11 mouse cellular contexts compared by ENCODE assay signal in the genomic region with DNA sequence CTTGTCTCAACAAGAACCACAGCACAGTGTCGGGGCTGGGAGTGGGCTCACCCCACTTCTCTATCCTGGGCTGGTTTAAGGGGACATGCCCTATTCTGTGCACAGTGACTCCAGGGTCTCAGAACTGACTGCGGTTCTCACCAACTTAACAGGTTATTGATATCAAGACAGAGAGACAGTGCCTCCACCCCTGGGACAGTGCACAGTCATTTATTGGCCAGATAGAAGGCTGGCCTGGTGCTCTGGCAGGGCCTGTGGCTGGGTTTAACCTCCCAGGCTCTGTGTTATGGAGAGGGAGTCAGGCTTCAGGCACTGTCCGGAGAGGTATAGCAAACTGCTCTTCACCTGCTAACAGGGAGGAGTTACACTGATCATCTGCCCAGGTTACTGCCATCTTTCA. TPM values are rescaled to one million over a fixed set of nuclear protein-coding genes. Genes with fewer than 3 reads are reported as not detected.
A peak's percentile ranks its signal among the peaks of the same experiment; 100 is the strongest.
DNase-seq lines count a peak whose midpoint lies in the region; ATAC-seq and TF ChIP-seq lines count a peak whose summit lies in the region.
"Had no signal": no experiment of that assay in that cellular context is flagged by ENCODE, and none has a peak within 500 bp of the region (broad histone marks: within the 10 kb centered on the region; RNA-seq: fewer than 3 reads in every experiment).

No protein-coding gene starts in this region.

- no peak for TF ChIP-seq CTCF in stomach, postnatal 0 days (IDR thresholded peaks at IDR 0.05; ENCODE audit: low read depth)

- 77% methylated on average over 3 of the region's 3 CpGs for WGBS in kidney, embryonic 14.5 days
- 80% methylated on average over 3 of the region's 3 CpGs for WGBS in limb, embryonic 10.5 days
- WGBS in stomach, postnatal 0 days, result 59% methylated on average over 3 of the region's 3 CpGs

- H3K4me2 ChIP-seq in kidney, embryonic 14.5 days (replicated peaks; ENCODE audit: low read depth, low read length), result no peak overlapping the region
- H3K4me2 ChIP-seq in stomach, postnatal 0 days (replicated peaks; ENCODE audit: low read depth), result no peak overlapping the region

- no peak overlapping the region for H3K4me3 ChIP-seq in kidney, embryonic 14.5 days (ENCODE audit: low read length)
- H3K4me3 ChIP-seq in limb, embryonic 10.5 days, result no peak overlapping the region
- H3K4me3 ChIP-seq in stomach, postnatal 0 days (ENCODE audit: low read depth, low read length), result no peak overlapping the region

- no peak for TF ChIP-seq EP300 in stomach, postnatal 0 days (optimal IDR thresholded peaks at IDR 0.05)

- H3K4me1 ChIP-seq in kidney, embryonic 14.5 days (ENCODE audit: control insufficient read depth, insufficient read depth, low read length), result peaks cover 49% of the 10 kb centered on the region
- H3K4me1 ChIP-seq in limb, embryonic 10.5 days, result peaks cover 64% of the 10 kb centered on the region
- peaks cover 31% of the 10 kb centered on the region for H3K4me1 ChIP-seq in stomach, postnatal 0 days (replicated peaks; ENCODE audit: control insufficient read depth, insufficient read depth)

- ATAC-seq in kidney, embryonic 14.5 days (ENCODE audit: low FRiP score, low TSS enrichment), result no peak
- no peak for ATAC-seq in stomach, postnatal 0 days (ENCODE audit: low FRiP score, low TSS enrichment)

- no peaks in the 10 kb centered on the region for H3K36me3 ChIP-seq in kidney, embryonic 14.5 days (ENCODE audit: control insufficient read depth, insufficient read depth, low read length)
- H3K36me3 ChIP-seq in limb, embryonic 10.5 days, result no peaks in the 10 kb centered on the region
- no peaks in the 10 kb centered on the region for H3K36me3 ChIP-seq in stomach, postnatal 0 days (ENCODE audit: control insufficient read depth, insufficient read depth, low read length)

- H3K27ac ChIP-seq in kidney, embryonic 14.5 days (ENCODE audit: low read depth, low read length), result peak overlapping the region; percentile 44; the same call in 1 of the 2 replicates
- H3K27ac ChIP-seq in limb, embryonic 10.5 days, result 0 out of 2 replicates have a peak overlapping the region, but pooled peaks have one; percentile 1
- H3K27ac ChIP-seq in stomach, postnatal 0 days (replicated peaks), result peak overlapping the region; percentile 82

- DNase-seq in kidney, postnatal 4 days, result no peak
- peak; percentile 17 for DNase-seq in thymus, postnatal 4 days
- DNase-seq in thymus, postnatal 0 days (ENCODE audit: low spot score), result no peak
- no peak for DNase-seq in limb, embryonic 10.5 days (ENCODE audit: low spot score)
- DNase-seq in stomach, postnatal 0 days (ENCODE audit: low spot score), result no peak
- no peak for DNase-seq in left cerebral cortex, adult 18-20 months (ENCODE audit: low spot score in 2 of 2)
- DNase-seq in ovary, postnatal 10 days (ENCODE audit: low spot score), result no peak

- H3K9ac ChIP-seq in kidney, embryonic 14.5 days (ENCODE audit: low read depth, low read length), result no peak overlapping the region
- no peak overlapping the region for H3K9ac ChIP-seq in stomach, postnatal 0 days (ENCODE audit: low read length)

- no peaks in the 10 kb centered on the region for H3K9me3 ChIP-seq in kidney, embryonic 14.5 days (ENCODE audit: control insufficient read depth, low read length)
- no peaks in the 10 kb centered on the region for H3K9me3 ChIP-seq in limb, embryonic 10.5 days (replicated peaks)
- no peaks in the 10 kb centered on the region for H3K9me3 ChIP-seq in stomach, postnatal 0 days (ENCODE audit: control insufficient read depth, low read length)

- no peaks in the 10 kb centered on the region; the same call in 1 of the 2 replicates for H3K27me3 ChIP-seq in kidney, embryonic 14.5 days (ENCODE audit: control insufficient read depth, insufficient read depth, low read length)
- peaks cover 56% of the 10 kb centered on the region; the same call in 1 of the 2 replicates for H3K27me3 ChIP-seq in limb, embryonic 10.5 days (ENCODE audit: low read depth, poor library complexity, severe bottlenecking)
- H3K27me3 ChIP-seq in stomach, postnatal 0 days (ENCODE audit: control insufficient read depth, insufficient read depth, low read length), result no peaks in the 10 kb centered on the region

RNA-seq across cellular contexts. Expression of gene Golt1a, which starts 57.3 kb away (rescaled TPM):
- polyA plus RNA-seq in kidney, embryonic 14.5 days (2014; fragmentation: Nextera tagmentation; extraction: Ambion mirVana), result 2.6 and 6.1 TPM in 2 replicates
- not detected in 2 replicates for polyA plus RNA-seq in thymus, postnatal 0 days (2015; fragmentation: Nextera tagmentation; extraction: Ambion mirVana)
- polyA plus RNA-seq in limb, embryonic 10.5 days (2016; fragmentation: Nextera tagmentation; extraction: Ambion mirVana), result not detected in 2 replicates
- polyA plus RNA-seq in stomach, postnatal 0 days (2015; fragmentation: Nextera tagmentation; extraction: Ambion mirVana), result 7.6 and 10.8 TPM in 2 replicates
- 1 to 10 TPM in 1 of 2 experiments, not detected in 1; 1.1 TPM for total RNA-seq in left cerebral cortex, adult 18-20 months (2021)
- total RNA-seq: CH12.LX; midbrain, postnatal 0 days had no signal
- polyA plus RNA-seq: midbrain, postnatal 0 days; neural tube, embryonic 14.5 days had no signal

Comparison
In these comparisons a context has a peak if more than half of its experiments do, and no peak if none do; other contexts are left out.
1. H3K27ac ChIP-seq: peak in every context shown above with its lines; median percentile 82 in stomach, postnatal 0 days; 44 in kidney, embryonic 14.5 days; 1 in limb, embryonic 10.5 days.